Mouse (Mus musculus): ENCODE measurements around the gene Ccni. TPM values are rescaled to one million over a fixed set of nuclear protein-coding genes. Genes with fewer than 3 reads are reported as not detected.

The Ccni gene
- total RNA-seq (2017): 161 and 175 TPM in 2 replicates

GRCm38 (mm10) chr5:93206109-93207005, at the start of gene Ccni, which contains the start of gene 2010109A12Rik:
Ccni (minus strand) TSS chr5:93206495.
2010109A12Rik (plus strand) TSS chr5:93206518.
- ATAC-seq (replicated peaks; ENCODE audit: low read depth, poor library complexity, severe bottlenecking): peak; percentile 87

GRCm38 (mm10) chr5:93255759-93256265, 49.5 kb upstream of the Ccni start:
- no peak for ATAC-seq (replicated peaks; ENCODE audit: low read depth, poor library complexity, severe bottlenecking)

GRCm38 (mm10) chr5:93251001-93251760, 44.9 kb upstream of the Ccni start:
- ATAC-seq (replicated peaks; ENCODE audit: low read depth, poor library complexity, severe bottlenecking): no peak

GRCm38 (mm10) chr5:93249940-93250578, 43.8 kb upstream of the Ccni start:
- no peak for ATAC-seq (replicated peaks; ENCODE audit: low read depth, poor library complexity, severe bottlenecking)

GRCm38 (mm10) chr5:93245280-93245679, 39.0 kb upstream of the Ccni start:
- ATAC-seq (replicated peaks; ENCODE audit: low read depth, poor library complexity, severe bottlenecking): no peak

- peak; percentile 94 for ATAC-seq (replicated peaks; ENCODE audit: low read depth, poor library complexity, severe bottlenecking)
Measured at GRCm38 (mm10) chr5:93239590-93240544, 33.6 kb upstream of the Ccni start.

- no peak for ATAC-seq (replicated peaks; ENCODE audit: low read depth, poor library complexity, severe bottlenecking)
Measured at GRCm38 (mm10) chr5:93236541-93236940, 30.2 kb upstream of the Ccni start.

- ATAC-seq (replicated peaks; ENCODE audit: low read depth, poor library complexity, severe bottlenecking): no peak
Measured at GRCm38 (mm10) chr5:93235888-93236287, 29.6 kb upstream of the Ccni start.

GRCm38 (mm10) chr5:93234605-93235004, 28.3 kb upstream of the Ccni start:
- ATAC-seq (replicated peaks; ENCODE audit: low read depth, poor library complexity, severe bottlenecking): no peak

- ATAC-seq (replicated peaks; ENCODE audit: low read depth, poor library complexity, severe bottlenecking): no peak
Measured at GRCm38 (mm10) chr5:93234130-93234529, 27.8 kb upstream of the Ccni start.

- no peak for ATAC-seq (replicated peaks; ENCODE audit: low read depth, poor library complexity, severe bottlenecking)
Measured at GRCm38 (mm10) chr5:93232838-93233237, 26.5 kb upstream of the Ccni start.

GRCm38 (mm10) chr5:93231721-93232120, 25.4 kb upstream of the Ccni start:
- ATAC-seq (replicated peaks; ENCODE audit: low read depth, poor library complexity, severe bottlenecking): no peak

GRCm38 (mm10) chr5:93229527-93229926, 23.2 kb upstream of the Ccni start:
- ATAC-seq (replicated peaks; ENCODE audit: low read depth, poor library complexity, severe bottlenecking): peak; percentile 70

GRCm38 (mm10) chr5:93227157-93227556, 20.9 kb upstream of the Ccni start:
- peak; percentile 72 for ATAC-seq (replicated peaks; ENCODE audit: low read depth, poor library complexity, severe bottlenecking)

- ATAC-seq (replicated peaks; ENCODE audit: low read depth, poor library complexity, severe bottlenecking): no peak
Measured at GRCm38 (mm10) chr5:93224549-93224948, 18.3 kb upstream of the Ccni start.

GRCm38 (mm10) chr5:93221661-93222060, 15.4 kb upstream of the Ccni start:
- no peak for ATAC-seq (replicated peaks; ENCODE audit: low read depth, poor library complexity, severe bottlenecking)

- ATAC-seq (replicated peaks; ENCODE audit: low read depth, poor library complexity, severe bottlenecking): no peak
Measured at GRCm38 (mm10) chr5:93218375-93218774, 12.1 kb upstream of the Ccni start.

- ATAC-seq (replicated peaks; ENCODE audit: low read depth, poor library complexity, severe bottlenecking): no peak
Measured at GRCm38 (mm10) chr5:93207555-93207954, 1.3 kb upstream of the Ccni start.

GRCm38 (mm10) chr5:93207006-93207348, 682 bp upstream of the Ccni start:
- ATAC-seq (replicated peaks; ENCODE audit: low read depth, poor library complexity, severe bottlenecking): no peak

Measured in common myeloid progenitor, adult 5-6 weeks (primary cell).